Comparison of ENCODE assay signal across 22 mouse cellular contexts in genomic region chr2:10304911-10305310, GRCm38 (mm10).
DNase-seq lines count a peak whose midpoint lies in the region; ATAC-seq and TF ChIP-seq lines count a peak whose summit lies in the region.
"Had no signal": no experiment of that assay in that cellular context is flagged by ENCODE, and none has a peak within 500 bp of the region (broad histone marks: within the 10 kb centered on the region; RNA-seq: fewer than 3 reads in every experiment).

No protein-coding gene starts in this region.

- no peak overlapping the region for H3K27ac ChIP-seq in midbrain, embryonic 11.5 days (ENCODE audit: low read depth, low read length)
- no peak overlapping the region for H3K27ac ChIP-seq in midbrain, postnatal 0 days (ENCODE audit: low read depth, low read length)
- H3K27ac ChIP-seq in forebrain, embryonic 13.5 days, result no peak overlapping the region
- H3K27ac ChIP-seq: embryonic facial prominence, embryonic 10.5 days; embryonic facial prominence, embryonic 12.5 days; forebrain, embryonic 10.5 days; forebrain, embryonic 12.5 days; forebrain, embryonic 15.5 days had no signal

- in situ Hi-C loops in Patski (cut with MboI; ENCODE audit: low pct_unique_long_range_greater_than_20kb), result no loop called here

- no peak overlapping the region for H3K9ac ChIP-seq in midbrain, embryonic 11.5 days (ENCODE audit: low read length)
- no peak overlapping the region for H3K9ac ChIP-seq in midbrain, postnatal 0 days (replicated peaks; ENCODE audit: low read length, poor library complexity, severe bottlenecking)
- H3K9ac ChIP-seq in forebrain, embryonic 13.5 days, result no peak overlapping the region
- H3K9ac ChIP-seq: embryonic facial prominence, embryonic 12.5 days; forebrain, embryonic 12.5 days; forebrain, embryonic 15.5 days; forebrain, postnatal 0 days had no signal

- H3K4me1 ChIP-seq in midbrain, embryonic 11.5 days (ENCODE audit: control insufficient read depth, insufficient read depth, low read length), result no peaks in the 10 kb centered on the region
- no peaks in the 10 kb centered on the region for H3K4me1 ChIP-seq in midbrain, postnatal 0 days (ENCODE audit: insufficient read depth, low read length)
- peaks cover 4% of the 10 kb centered on the region for H3K4me1 ChIP-seq in forebrain, embryonic 13.5 days
- H3K4me1 ChIP-seq: embryonic facial prominence, embryonic 12.5 days had no signal

- H3K4me3 ChIP-seq in midbrain, embryonic 11.5 days (ENCODE audit: low read depth, low read length), result no peak overlapping the region
- H3K4me3 ChIP-seq in midbrain, postnatal 0 days (ENCODE audit: low read depth, low read length), result no peak overlapping the region
- H3K4me3 ChIP-seq in forebrain, embryonic 13.5 days, result no peak overlapping the region
- H3K4me3 ChIP-seq: embryonic facial prominence, embryonic 10.5 days; embryonic facial prominence, embryonic 12.5 days; forebrain, embryonic 10.5 days; forebrain, embryonic 12.5 days; forebrain, embryonic 15.5 days had no signal

- CTCF ChIA-PET in Patski (lab: Charles Lee), result no interaction called here

- no peaks in the 10 kb centered on the region for H3K27me3 ChIP-seq in midbrain, embryonic 11.5 days (ENCODE audit: control insufficient read depth, insufficient read depth, low read length)
- no peaks in the 10 kb centered on the region for H3K27me3 ChIP-seq in midbrain, postnatal 0 days (ENCODE audit: insufficient read depth, low read length)
- no peaks in the 10 kb centered on the region for H3K27me3 ChIP-seq in Patski
- no peaks in the 10 kb centered on the region for H3K27me3 ChIP-seq in forebrain, embryonic 13.5 days
- H3K27me3 ChIP-seq: embryonic facial prominence, embryonic 12.5 days; forebrain, embryonic 12.5 days; forebrain, embryonic 15.5 days had no signal

- POLR2A ChIA-PET in Patski (lab: Charles Lee), result no interaction called here

- no peaks in the 10 kb centered on the region for H3K9me3 ChIP-seq in midbrain, embryonic 11.5 days (ENCODE audit: control insufficient read depth, low read length)
- H3K9me3 ChIP-seq in midbrain, postnatal 0 days (ENCODE audit: low read length), result no peaks in the 10 kb centered on the region
- H3K9me3 ChIP-seq in forebrain, embryonic 13.5 days (replicated peaks), result no peaks in the 10 kb centered on the region
- H3K9me3 ChIP-seq: embryonic facial prominence, embryonic 10.5 days; embryonic facial prominence, embryonic 12.5 days; forebrain, embryonic 10.5 days; forebrain, embryonic 12.5 days; forebrain, embryonic 15.5 days had no signal

- no peak overlapping the region for H3K4me2 ChIP-seq in midbrain, embryonic 11.5 days
- no peak overlapping the region for H3K4me2 ChIP-seq in midbrain, postnatal 0 days (ENCODE audit: low read depth, low read length, poor library complexity, severe bottlenecking)
- H3K4me2 ChIP-seq in forebrain, embryonic 13.5 days, result no peak overlapping the region
- H3K4me2 ChIP-seq: embryonic facial prominence, embryonic 12.5 days; forebrain, embryonic 12.5 days; forebrain, embryonic 15.5 days had no signal

- peak; percentile 51 for DNase-seq in midbrain, embryonic 11.5 days (ENCODE audit: low spot score, missing footprints)
- no peak for DNase-seq in midbrain, postnatal 0 days (ENCODE audit: low spot score)
- DNase-seq in 416B (ENCODE audit: low read depth) (peak; percentile 14), Patski (ENCODE audit: low read depth, low spot score) (peak; percentile 19)
- no peak for DNase-seq in kidney, postnatal 4 days
- no peak for DNase-seq in ovary, postnatal 36 days (ENCODE audit: low spot score)
- DNase-seq: adrenal gland, adult 8-10 months; adrenal gland, postnatal 14 days; adrenal gland, postnatal 36 days; cerebellum, adult 11-12 months; cerebellum, adult 2 months; cerebellum, adult 9-10 months; cerebellum, postnatal 10 days; cerebellum, postnatal 25 days; forebrain, postnatal 0 days had no signal

- H3K36me3 ChIP-seq in midbrain, embryonic 11.5 days (ENCODE audit: control insufficient read depth, insufficient read depth, low read length), result no peaks in the 10 kb centered on the region
- H3K36me3 ChIP-seq in midbrain, postnatal 0 days (ENCODE audit: insufficient read depth, low read length), result no peaks in the 10 kb centered on the region
- no peaks in the 10 kb centered on the region for H3K36me3 ChIP-seq in forebrain, embryonic 13.5 days (ENCODE audit: poor library complexity, severe bottlenecking)
- H3K36me3 ChIP-seq: embryonic facial prominence, embryonic 10.5 days; embryonic facial prominence, embryonic 12.5 days; forebrain, embryonic 10.5 days; forebrain, embryonic 12.5 days; forebrain, embryonic 15.5 days had no signal

- ATAC-seq in midbrain, embryonic 11.5 days (ENCODE audit: low FRiP score), result no peak
- ATAC-seq in midbrain, postnatal 0 days (ENCODE audit: low FRiP score), result no peak
- ATAC-seq in Patski, result no peak
- no peak for ATAC-seq in forebrain, embryonic 13.5 days
- ATAC-seq: activated CD4-positive, CD25-positive, alpha-beta regulatory T cell, adult 4 months; forebrain, embryonic 15.5 days; forebrain, postnatal 0 days had no signal

- TF ChIP-seq CTCF in midbrain, postnatal 0 days (IDR thresholded peaks at IDR 0.05), result no peak
- TF ChIP-seq CTCF in Patski (IDR thresholded peaks at IDR 0.05), result no peak

- WGBS in midbrain, embryonic 11.5 days, result 81% methylated on average over 3 of the region's 3 CpGs
- WGBS in midbrain, postnatal 0 days, result 71% methylated on average over 3 of the region's 3 CpGs
- WGBS in forebrain, embryonic 13.5 days, result 80% methylated on average over 3 of the region's 3 CpGs

Comparison
In these comparisons a context has a peak if more than half of its experiments do, and no peak if none do; other contexts are left out.
1. DNase-seq: peak in midbrain, embryonic 11.5 days (single experiment), 416B (single experiment) and Patski (single experiment); none in midbrain, postnatal 0 days (single experiment), kidney, postnatal 4 days (0 of 2) and ovary, postnatal 36 days (single experiment).